Mouse (Mus musculus) cerebellum, adult 9-10 months (tissue): Measurements from ENCODE around the gene Uba52.
A peak's percentile ranks its signal among the peaks of the same experiment; 100 is the strongest.

Experiments used
- DNase-seq: peaks from one replicate; pipeline ENCODE4 v3.0.0; 2022

The Uba52 gene

DNA sequence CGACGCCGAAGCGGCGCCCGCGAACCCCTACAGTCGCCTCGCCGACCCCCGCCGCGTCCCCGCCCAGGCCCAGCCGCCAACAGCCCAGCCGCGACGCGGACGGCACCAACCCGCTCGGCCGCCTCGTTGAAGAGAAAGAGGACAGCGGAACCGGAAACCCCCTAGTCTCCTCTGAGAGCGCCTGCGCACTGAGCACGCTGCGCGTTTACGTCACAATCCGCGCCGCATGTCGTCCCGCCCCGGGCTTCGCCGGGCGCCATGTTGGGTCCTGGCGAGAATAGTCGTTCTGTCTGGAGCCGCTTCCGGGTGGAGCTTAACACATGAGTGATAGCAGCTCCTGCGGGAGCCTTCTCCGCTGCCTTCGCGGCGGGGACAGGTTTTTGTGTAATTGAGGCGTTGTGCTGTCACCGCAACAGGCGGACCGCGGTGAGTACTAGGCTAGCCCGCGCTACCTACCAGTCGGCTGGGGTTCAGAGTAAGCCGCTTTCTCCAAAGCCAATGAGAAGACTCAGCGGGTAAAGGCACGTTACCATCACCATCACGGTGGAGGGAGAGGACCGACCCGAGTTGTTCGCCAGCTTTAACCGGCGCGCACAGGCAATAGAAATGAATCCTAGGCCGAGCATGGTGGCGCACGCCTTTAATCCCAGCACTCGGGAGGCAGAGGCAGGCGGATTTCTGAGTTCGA lies at the start of gene Uba52:
Gene Uba52 (minus strand): TSS at position 574 of the 688 bp plus-strand sequence.
- peak; percentile 97 for DNase-seq

- no peak for DNase-seq
Observed at GRCm38 (mm10) chr8:70560096-70560495, 49.5 kb upstream of the Uba52 start.

- no peak for DNase-seq
Observed at GRCm38 (mm10) chr8:70558983-70559382, 48.4 kb upstream of the Uba52 start.

DNA sequence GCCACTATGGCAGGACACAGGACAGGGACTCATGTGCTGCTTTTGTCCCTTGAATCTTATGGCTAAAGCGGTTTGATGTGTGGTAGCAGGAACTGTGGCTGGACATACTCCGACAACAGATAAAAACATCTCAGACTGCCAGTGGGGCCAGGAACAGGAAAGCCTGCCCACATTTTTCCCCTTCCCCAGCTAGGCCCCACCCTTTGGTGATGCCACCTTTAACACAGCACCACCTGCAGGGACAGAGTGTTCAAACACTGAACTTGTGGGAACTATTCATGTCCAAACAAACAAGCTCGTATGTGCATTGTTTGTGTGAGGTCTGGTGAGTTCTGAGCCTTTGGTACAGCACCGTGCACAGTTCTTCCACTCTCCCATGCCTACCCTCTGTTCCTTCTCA lies 47.7 kb upstream of the Uba52 start:
- DNase-seq = no peak

DNA sequence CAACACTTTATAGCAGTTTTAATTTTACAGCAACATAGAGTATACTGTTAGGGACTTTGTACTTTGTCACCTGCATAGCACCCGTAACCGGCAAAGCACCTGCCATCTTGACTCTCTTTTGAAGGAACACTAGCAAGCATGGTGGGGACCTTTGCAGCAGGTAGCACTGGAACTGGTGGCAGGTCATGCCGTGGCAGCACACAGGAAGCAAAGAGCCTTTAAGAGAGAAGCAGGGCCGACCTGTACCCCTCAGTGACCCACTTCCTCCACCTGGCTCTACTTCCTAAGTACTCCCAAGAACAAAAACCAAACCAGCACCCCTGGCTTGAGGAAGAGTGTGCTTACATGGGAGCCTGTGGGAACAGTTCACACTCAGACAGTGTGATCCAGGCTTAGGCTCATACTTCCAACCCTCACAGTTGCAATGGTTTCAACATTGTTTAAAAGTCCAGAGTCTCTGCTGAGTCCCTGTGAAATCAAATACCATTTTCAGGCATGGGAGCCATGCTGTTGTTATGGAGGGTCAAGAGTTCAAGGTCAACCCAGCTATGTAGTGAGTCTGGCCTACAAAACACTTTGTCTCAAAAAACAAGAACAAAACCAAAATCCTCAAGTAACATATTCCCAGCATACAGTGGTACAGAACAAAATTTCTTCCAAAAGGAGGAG lies 44.6 kb upstream of the Uba52 start:
- DNase-seq = no peak

GRCm38 (mm10) chr8:70553740-70554139 lies 43.1 kb upstream of the Uba52 start:
- peak; percentile 88 for DNase-seq

DNA sequence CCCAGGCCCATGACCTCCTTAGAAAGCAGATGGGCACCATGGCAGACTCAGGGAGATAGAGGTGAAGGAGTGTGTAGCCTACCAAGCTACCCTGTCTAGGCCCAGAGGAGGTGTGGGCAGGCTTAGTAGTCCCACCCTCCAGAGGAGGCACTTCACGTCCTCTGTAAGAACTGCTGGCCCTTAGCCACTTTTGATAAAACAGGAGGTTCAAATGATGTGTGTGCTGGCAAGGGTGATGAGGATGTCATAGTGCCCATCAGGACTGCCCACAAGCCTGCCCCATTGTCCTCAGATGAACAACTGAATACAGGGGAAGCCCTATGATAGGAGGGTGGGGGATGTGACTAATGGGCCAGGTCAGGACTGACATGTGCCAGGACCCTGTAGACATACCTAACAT lies 42.2 kb upstream of the Uba52 start:
- DNase-seq = no peak

DNA sequence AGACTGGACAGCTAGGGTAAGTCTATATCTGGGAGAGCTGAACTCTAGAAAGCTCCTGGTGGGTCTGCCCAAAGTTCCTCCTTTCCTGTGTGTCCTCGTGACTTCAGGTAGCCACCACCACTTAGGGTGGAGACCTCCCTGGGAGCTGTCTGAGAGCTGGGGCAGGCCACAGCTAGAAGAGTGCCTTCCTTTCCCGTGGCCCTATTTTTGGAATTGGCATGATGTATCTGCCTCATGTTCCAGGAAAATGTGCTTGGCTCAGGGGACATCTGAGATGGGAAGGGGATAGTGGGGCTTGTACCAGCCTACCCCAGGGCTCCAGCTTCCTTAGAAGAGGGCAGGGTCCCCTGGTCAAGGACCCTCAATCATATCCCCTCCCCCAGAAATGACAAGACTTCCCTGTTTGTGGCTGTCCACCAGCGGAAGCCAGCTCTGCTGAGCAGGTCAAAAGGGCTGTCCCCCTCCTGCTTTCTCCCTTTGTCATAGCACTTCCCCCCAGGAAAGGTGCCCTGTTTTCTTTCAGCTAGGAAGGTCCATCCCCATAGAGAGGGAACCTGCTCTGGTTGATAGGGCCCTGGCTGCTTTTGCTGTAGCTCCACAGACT lies 41.1 kb upstream of the Uba52 start:
- DNase-seq = no peak

DNA sequence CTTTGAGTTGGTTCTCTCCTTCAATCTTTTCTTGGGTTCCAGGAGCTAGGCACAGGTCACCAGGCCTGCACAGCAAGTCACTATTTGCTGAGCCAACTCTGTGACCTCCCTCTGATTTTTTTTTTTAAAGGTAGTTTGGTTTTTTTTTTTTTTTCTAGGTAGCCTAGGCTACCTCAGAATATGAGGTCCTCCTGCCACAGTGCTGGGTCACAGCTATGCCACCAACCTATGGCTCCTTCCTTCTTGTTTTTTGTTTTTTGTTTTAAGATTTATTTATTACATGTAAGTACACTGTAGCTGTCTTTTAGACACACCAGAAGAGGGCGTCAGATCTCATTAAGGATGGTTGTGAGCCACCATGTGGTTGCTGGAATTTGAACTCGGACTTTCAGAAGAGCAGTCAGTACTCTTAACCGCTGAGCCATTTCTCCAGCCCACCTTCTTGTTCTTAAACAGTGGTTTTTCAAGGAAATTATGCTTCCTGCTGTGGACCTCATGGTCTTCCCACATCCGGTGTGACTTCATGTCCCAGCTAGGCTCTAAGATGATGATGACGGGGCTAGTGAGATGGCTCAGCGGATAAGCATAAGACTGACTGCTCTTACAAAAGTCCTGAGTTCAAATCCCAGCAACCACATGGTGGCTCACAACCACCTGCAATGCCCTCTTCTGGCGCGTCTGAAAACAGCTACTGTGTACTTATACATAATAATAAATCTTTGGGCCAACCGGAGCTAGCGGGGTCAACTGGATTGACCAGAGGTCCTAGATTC lies 39.0 kb upstream of the Uba52 start:
- no peak for DNase-seq

DNA sequence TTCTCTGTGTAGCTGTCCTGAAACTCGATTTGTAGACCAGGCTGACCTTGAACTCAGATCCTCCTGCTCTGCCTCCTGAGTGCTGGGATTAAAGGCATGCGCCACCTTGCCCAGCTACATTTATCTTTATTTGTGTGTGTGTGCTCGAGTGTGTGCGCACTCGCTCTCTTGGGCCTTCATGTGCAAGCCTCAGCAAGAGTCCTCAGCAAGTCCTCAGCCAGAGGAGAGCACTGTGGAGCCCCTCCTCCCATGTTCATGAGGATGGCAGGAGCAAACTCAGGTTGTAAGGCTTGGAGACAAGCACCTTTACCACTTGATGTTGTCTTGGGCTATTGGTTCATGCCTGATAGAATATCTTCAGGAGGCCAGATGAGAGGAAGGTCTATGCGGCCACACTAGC lies 37.2 kb upstream of the Uba52 start:
- DNase-seq = no peak

DNA sequence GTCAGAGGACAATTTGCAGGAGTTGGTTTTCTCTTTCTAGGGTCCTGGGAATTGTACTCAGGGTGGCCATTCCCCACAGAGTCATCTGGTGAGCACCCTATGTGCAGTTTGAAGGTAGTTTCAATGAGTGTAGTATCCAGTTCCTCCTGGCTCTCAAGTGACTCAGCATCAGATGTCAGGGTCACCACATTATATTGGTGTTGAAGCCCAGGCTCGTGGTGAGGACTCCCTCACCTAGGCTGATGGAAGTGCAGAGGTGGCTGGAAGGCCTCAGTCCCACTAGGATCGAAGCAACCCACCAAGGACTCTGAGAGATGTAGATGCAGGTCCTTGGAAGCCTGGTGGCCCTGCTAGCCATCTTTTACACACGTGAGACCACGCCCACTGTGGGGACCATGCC lies 35.8 kb upstream of the Uba52 start:
- no peak for DNase-seq

- DNase-seq = no peak
Observed at GRCm38 (mm10) chr8:70544200-70544687, 33.6 kb upstream of the Uba52 start.

- DNase-seq = no peak
Observed at GRCm38 (mm10) chr8:70541081-70541480, 30.5 kb upstream of the Uba52 start.

DNA sequence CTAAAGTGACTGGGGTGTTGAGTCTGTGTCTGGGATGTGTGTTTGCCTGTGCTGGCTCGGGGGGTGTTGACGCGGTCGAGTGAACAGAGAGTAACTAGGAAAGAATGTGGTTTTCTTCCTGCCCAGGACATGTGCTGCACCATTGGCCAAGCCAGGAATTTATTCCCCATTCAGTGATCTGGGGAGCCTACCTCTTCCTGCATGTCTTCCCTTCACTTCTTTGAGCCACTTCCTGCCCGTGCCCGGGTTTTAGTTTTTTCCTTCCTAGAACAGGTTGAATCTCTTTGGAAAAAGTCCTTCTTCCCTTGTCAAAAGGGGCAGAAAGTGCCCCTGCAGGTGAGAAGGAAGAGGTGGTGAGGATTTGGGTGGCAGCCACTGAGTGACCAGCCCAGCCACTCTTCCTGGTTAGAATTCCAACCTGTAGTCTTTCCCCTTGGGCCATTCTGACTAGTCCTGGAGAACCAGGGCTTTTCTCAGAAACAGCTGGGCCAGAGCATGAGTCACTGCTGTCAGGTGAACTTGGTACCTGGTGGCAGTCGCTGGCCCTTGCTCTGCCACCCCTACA lies 30.0 kb upstream of the Uba52 start:
- DNase-seq = no peak

DNA sequence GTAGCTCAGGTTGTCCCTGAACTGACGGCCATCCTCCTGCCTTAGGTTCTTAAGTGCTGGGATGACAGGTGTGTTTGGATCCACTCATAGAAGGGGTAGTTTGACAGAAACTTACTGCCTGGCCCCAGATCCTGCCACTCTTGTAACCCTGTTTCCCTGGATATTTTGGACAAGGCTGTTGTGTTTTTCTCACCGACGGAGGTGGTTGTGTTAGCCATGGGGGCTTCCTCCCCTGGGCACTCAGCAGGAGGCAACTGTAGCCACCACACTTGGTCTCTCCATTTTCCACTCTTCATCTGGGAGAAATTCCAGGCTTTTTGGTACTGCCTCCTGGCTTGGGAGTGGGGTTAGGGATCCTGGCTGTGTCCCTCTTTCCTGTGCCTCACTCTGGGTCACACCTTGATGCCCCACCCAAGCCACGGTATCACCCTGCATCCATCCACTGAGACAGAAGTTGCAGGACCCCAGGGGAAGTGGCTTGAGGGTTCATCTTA lies 29.5 kb upstream of the Uba52 start:
- DNase-seq = peak; percentile 71

GRCm38 (mm10) chr8:70539077-70539813 lies 28.6 kb upstream of the Uba52 start, which contains the start of gene Ell:
TSS of gene Ell (plus strand) at chr8:70539457.
- peak; percentile 99 for DNase-seq

DNA sequence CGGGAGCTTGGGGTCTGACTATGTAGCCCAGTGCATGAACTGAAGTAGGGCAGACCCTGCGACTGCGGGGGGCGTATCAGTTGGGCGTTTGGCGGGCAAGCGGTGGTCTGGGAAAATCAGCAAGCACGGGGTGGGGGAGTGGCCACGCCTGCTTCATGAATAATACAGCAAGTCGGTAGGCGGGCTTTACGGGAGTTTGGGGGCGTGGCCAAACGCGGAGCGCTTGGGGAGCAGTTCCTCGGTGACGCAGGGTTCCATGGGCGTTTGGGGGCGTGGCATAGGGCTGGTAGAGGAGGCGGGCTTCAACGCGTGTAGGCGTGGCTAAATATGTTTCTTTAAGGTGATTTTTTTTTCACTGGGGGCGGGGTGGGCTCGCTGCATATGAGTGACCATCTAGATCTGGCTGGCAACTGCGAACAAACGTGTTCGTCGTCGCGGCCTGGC lies 28.1 kb upstream of the Uba52 start:
- DNase-seq = peak; percentile 100

DNA sequence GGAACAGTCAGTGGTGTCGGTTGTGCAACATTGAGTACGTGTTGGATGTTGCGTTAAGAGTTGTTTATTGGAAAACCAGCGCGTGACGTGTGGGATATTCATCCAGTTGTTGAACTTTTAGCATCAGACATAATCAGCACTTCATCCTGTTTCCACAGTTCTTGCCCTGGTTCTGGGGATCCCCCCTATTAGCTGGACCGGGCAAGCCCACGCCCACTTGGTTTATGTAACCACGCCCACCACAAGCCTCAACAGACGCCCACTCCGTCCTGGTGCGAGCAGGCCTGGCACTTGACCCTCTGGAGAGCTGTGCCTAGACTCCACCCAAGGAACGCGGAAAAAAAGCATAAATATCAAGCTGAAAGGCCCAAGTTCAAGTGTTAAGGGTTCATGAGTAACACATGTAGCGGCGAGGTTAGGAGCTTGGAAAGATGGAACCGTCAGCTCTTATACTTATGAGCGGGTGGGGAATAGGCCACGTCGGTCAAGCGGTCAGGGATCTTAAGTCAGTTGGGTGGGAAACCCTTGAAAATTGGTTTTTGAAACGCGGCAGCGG lies 27.5 kb upstream of the Uba52 start:
- peak; percentile 78 for DNase-seq

DNA sequence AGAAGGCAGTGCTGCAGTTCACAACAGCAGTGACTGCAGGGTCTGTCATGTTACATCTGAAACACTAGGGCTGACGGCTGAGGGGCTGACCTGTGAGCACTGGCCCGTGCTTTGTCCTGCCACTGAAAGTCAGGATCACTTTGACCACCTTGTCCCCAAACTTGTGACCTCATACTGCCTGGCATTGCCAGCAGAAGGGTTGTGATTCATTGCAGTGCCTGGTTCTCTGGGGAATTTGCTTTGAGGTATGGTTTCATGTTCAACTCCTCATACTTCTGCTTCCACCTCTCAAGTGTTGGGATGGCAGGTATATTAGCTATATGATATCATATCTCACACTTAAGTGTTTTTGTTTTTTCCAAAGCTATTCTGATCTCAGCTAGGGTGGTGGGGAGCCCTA lies 25.1 kb upstream of the Uba52 start:
- DNase-seq = no peak

DNA sequence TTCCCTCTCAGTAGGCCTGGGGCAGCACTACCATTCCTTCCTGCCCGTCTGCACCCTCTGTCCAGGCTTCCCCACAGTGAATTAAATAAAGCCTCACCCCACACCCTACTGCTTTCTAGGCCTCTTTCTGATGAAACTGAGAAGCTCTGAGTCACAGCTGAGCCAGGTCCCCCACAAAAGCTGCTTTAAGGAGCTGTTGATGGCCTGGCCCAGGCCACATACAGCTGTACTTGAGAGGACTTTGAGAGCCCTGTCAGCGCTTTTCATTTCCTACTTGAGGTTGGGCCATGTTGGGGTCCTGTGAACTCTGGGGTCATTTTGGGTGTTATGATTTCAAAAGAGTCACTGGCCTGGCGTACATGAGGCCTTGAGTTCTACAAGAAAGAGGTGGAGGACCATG lies 24.6 kb upstream of the Uba52 start:
- no peak for DNase-seq

DNA sequence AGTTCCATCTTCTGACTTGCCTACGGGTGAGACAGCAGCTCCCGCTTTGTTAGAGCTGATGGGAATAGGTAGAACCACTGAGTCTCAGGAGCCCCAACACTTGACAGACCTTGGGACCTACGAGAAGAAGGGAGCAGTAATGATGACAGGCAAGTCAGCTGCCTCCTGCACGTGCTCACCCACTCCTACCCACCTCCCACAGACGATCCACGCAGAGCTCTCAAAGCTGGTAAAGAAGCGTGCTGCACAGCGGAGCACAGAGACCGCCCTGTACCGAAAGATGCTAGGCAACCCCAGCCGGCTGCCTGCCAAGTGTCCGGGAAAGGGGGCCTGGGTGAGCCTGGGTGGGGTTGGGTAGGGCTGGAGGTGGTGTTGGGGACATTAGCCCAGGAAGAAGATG lies 23.7 kb upstream of the Uba52 start:
- DNase-seq = no peak

DNA sequence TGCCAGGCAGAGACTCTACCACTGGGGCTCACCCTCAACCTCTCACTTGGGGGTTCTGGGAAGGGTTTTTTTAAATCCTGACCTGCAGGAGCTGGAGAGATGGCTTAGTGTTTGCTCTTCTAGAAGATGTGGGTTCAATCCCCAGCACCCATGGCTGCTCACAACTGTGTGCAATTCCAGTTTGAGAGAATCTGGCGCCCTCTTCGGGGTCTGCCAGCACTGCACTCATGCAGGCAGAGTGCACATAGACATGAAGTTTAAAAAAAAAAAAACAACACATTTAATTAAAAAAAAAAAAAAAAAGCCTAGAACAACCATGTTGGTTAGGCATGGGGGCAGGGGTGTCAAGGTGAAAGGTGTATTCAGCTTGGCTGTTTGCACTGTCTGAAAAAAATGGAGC lies 19.7 kb upstream of the Uba52 start:
- no peak for DNase-seq
